Mouse (Mus musculus): Measurements from ENCODE around the gene Evx2.

GRCm38 (mm10) chr2:74677106-74677505 lies 17.7 kb upstream of the Evx2 start:
- no peak for TF ChIP-seq ETS1 (IDR thresholded peaks at IDR 0.05; ENCODE audit: low read depth, low read length)
- TF ChIP-seq GATA1 (IDR thresholded peaks at IDR 0.05; ENCODE audit: low read depth, low read length) = no peak
- TF ChIP-seq POLR2A (IDR thresholded peaks at IDR 0.05; ENCODE audit: control insufficient read depth in 1 of 2, insufficient read depth in 1 of 2, low read depth in 1 of 2, low read length in 2 of 2, poor library complexity in 1 of 2) = no peak
- no peak for TF ChIP-seq EP300 (IDR thresholded peaks at IDR 0.05; ENCODE audit: low read depth in 1 of 2, low read length in 2 of 2)
- TF ChIP-seq RAD21 (IDR thresholded peaks at IDR 0.05; ENCODE audit: low read depth, low read length) = no peak
- no peak for TF ChIP-seq ZNF384 (IDR thresholded peaks at IDR 0.05; ENCODE audit: low read depth, low read length)
- no peak for TF ChIP-seq POLR2AphosphoS5 (IDR thresholded peaks at IDR 0.05; ENCODE audit: borderline replicate concordance, low read depth, low read length)
- no peak for TF ChIP-seq ELF1 (IDR thresholded peaks at IDR 0.05; ENCODE audit: low read depth, low read length)
- TF ChIP-seq CTCF (IDR thresholded peaks at IDR 0.05 in 2 of 3, conservative IDR thresholded peaks at IDR 0.05 in 1 of 3; ENCODE audit: control insufficient read depth in 1 of 3, insufficient read depth in 1 of 3, low read depth in 2 of 3, low read length in 3 of 3, poor library complexity in 1 of 3, severe bottlenecking in 1 of 3) = no peak
- no peak for TF ChIP-seq MYB (IDR thresholded peaks at IDR 0.05; ENCODE audit: low read depth, low read length)
- TF ChIP-seq NELFE (IDR thresholded peaks at IDR 0.05; ENCODE audit: low read depth, low read length) = no peak
